Mouse (Mus musculus) embryonic facial prominence, embryonic 10.5 days (tissue): ENCODE measurements around the gene Nectin2. TPM values are rescaled to one million over a fixed set of nuclear protein-coding genes. Genes with fewer than 3 reads are reported as not detected.
A peak's percentile ranks its signal among the peaks of the same experiment; 100 is the strongest.

Experiments
- DNase-seq: peaks from one replicate; pipeline ENCODE4 v3.0.0-alpha.2; 2017; ENCODE audit warnings: low spot score
- H3K27ac ChIP-seq: fragments of 300-500 bp; sonication (generic); replicated peaks from 2 replicates; pipeline ENCODE4 v1.5.1; 2016; ENCODE audit warnings: mild to moderate bottlenecking
- H3K27me3 ChIP-seq: fragments of 300-500 bp; sonication (generic); replicated peaks from 2 replicates; pipeline ENCODE4 v1.6.1; 2016; ENCODE audit warnings: low read depth, mild to moderate bottlenecking; ENCODE audit not compliant: poor library complexity, severe bottlenecking
- H3K36me3 ChIP-seq: fragments of 300-500 bp; sonication (generic); replicated peaks from 2 replicates; pipeline ENCODE4 v1.6.1; 2016; ENCODE audit warnings: mild to moderate bottlenecking, moderate library complexity
- H3K4me1 ChIP-seq: fragments of 300-500 bp; sonication (generic); 2 replicates; pipeline ENCODE4 v1.6.1; 2016
- H3K4me3 ChIP-seq: fragments of 300-500 bp; sonication (generic); 2 replicates; pipeline ENCODE4 v1.5.1; 2016; ENCODE audit warnings: mild to moderate bottlenecking, moderate library complexity
- H3K9me3 ChIP-seq: fragments of 300-500 bp; sonication (generic); 2 replicates; pipeline ENCODE4 v1.6.1; 2016; ENCODE audit warnings: mild to moderate bottlenecking
- WGBS: fragments of 180-500 bp; shearing (Covaris S2); methylation state at CpG from one replicate; pipeline ENCODE4 v1.1.7; 2016; 5-methylcytosine and 5-hydroxymethylcytosine counted together
- polyA plus RNA-seq: library from polyadenylated mRNA; unstranded; fragments of >200 nt; fragmentation: Nextera tagmentation; extraction: Ambion mirVana; gene quantifications from 2 replicates; pipeline ENCODE4 v1.2.1, GENCODE M21; 2016

Gene Nectin2
- polyA plus RNA-seq, 1 experiment from 2014 or later = 110 TPM

DNA sequence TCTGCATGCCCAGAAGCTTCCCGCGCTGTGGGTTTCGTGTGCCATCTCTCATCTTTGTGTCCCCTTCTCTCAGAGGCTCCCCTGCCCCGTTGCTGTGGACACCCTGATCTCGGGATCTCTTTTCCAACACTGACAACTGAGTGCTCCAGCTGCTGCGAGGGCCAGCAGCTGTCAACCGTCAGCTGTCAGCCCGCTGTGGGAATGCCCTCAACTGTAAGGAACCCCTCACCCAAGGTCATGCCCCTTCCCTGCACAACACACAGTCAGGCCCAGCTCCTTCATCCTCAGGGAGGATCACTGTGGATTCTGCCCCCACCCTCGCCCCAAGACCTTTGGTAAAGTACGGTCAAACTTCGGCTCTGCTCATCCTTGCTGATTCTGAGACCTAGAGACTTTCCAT, 12.0 kb upstream of the Nectin2 start:
- Histone ChIP-seq H3K9me3 (no peaks in the 10 kb centered on the region), H3K27ac (no peak overlapping the region), H3K4me3 (no peak overlapping the region), H3K27me3 (no peaks in the 10 kb centered on the region), H3K36me3 (peaks cover 72% of the 10 kb centered on the region), H3K4me1 (no peaks in the 10 kb centered on the region)
- no peak for DNase-seq
- 87% methylated on average over 11 of the region's 11 CpGs for WGBS

DNA sequence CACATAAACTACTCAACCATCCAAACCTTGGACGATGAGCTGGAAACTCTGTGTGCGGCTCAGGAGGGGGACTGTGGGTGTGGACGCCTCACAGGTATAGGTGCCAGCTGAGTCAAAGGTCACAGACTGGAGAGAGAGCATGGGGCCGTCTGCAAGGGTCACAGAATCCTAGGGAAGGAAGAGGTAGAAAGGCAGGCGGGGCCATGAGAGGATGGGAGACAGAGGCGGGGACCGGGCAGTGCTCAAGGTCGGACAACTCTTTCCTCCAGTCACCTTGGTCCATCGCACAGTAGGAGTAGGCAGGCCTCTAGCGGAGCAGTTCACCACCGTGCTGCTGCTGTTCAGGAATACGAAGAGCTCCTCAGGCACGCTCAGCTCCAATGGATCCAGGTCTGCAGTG, 9.7 kb upstream of the Nectin2 start:
- Histone ChIP-seq H3K36me3 (peaks cover 63% of the 10 kb centered on the region), H3K4me3 (no peak overlapping the region), H3K4me1 (no peaks in the 10 kb centered on the region), H3K27ac (no peak overlapping the region), H3K9me3 (no peaks in the 10 kb centered on the region), H3K27me3 (no peaks in the 10 kb centered on the region)
- 89% methylated on average over 13 of the region's 13 CpGs for WGBS
- DNase-seq = no peak

GRCm38 (mm10) chr7:19758623-19759022, 8.3 kb upstream of the Nectin2 start:
- Histone ChIP-seq H3K4me3 (no peak overlapping the region), H3K9me3 (no peaks in the 10 kb centered on the region), H3K27ac (no peak overlapping the region), H3K4me1 (no peaks in the 10 kb centered on the region), H3K27me3 (no peaks in the 10 kb centered on the region), H3K36me3 (peaks cover 50% of the 10 kb centered on the region)
- DNase-seq = no peak
- WGBS = 89% methylated on average over 13 of the region's 13 CpGs

DNA sequence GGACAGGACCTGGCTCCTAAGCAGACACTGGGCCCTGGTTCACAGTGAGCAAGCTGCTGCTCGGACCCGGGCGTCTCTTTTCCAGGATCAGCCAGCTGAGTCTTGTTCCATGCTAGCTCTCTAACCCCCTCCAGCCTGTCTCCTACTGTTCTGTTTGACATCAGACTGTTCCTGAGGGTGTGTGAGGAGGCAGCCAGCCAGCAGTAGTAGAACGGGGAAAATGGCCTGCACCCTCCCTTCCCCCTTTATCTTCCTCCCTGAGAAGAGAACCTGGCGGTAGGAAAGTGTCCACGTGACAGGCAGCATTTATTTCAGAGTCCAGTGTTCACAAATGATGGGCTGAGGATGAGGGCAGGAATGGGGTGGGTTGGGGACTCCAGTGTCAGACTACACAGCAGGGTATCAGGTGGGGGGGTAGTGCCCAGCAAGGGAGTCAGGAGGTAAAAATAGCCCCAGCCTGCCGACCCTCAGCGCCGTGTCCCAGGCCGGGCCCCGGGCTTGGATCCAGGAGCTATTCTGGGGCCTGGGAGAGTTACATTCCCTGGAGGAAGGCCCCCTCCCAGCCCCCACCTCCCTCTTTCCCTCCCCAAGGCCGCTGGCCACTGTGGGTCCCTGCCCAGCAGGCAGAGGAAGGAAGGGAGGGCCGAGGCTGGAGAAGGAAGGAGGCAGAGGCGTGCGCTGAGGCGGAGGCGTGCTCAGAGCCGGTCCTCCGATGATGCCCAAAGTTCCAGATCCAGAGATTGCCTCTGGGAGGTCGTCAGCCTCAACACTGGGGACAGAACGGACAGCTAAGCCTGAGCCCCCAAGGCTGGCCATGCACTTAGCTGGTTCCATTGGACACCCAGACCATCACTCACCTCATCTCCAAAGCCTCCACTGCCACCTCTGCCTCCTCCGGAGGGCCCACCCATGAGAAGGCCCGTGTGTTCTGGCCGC, 5.8 kb upstream of the Nectin2 start:
- Histone ChIP-seq H3K36me3 (peaks cover 30% of the 10 kb centered on the region), H3K4me1 (no peaks in the 10 kb centered on the region), H3K27me3 (no peaks in the 10 kb centered on the region), H3K9me3 (no peaks in the 10 kb centered on the region), H3K4me3 (no peak overlapping the region), H3K27ac (0 out of 2 replicates have a peak overlapping the region, but pooled peaks have one; percentile 30)
- WGBS = 78% methylated on average over 24 of the region's 24 CpGs
- no peak for DNase-seq

DNA sequence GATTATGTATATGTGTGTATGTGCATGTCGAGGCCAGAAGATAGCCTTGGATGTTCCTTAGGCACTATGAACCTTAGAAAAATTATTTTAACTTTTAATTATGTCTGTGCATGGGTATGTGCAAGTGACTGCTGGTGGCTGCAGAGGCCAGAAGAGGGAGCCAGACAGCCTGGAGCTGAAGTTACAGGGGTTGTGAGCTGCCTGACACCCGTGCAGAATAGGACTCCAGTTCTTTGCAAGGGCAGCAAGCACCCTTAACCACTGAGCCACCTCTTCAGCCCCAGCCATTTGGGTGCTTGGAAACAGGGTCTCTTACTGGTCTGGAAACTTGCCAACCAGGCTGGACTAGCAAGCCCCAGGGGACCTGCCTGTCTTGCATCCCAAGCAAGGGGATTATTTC, 4.7 kb upstream of the Nectin2 start:
- 86% methylated on average over 2 of the region's 2 CpGs for WGBS
- no peak overlapping the region for H3K27ac ChIP-seq

DNA sequence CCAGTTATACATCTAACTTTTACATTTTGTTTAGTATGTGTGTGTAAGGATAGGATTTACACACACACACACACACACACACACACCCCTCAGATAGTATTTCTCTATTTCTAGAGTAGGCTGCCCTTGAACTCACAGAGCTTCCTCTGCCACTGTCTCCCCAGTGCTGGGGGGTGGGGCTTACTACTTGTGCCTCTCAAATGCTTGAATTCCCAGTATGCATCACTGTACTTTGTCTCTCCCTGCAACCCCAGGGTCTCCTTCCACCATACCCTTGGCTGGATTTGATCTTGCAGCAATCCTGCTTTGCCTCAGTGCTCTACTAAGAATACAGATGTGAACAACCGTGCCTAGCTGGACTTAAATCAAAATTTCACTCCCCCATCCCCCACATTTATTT, 3.8 kb upstream of the Nectin2 start:
- DNase-seq = no peak
- Histone ChIP-seq H3K27ac (no peak overlapping the region), H3K9me3 (no peaks in the 10 kb centered on the region), H3K27me3 (no peaks in the 10 kb centered on the region), H3K4me1 (peaks cover 14% of the 10 kb centered on the region), H3K4me3 (no peak overlapping the region), H3K36me3 (peaks cover 23% of the 10 kb centered on the region)
- 84% methylated on average over 1 of the region's 1 CpGs for whole genome bisulfite sequencing

More for the DNA sequence above, 4.7 kb upstream of the Nectin2 start:
- no peak for DNase-seq
- H3K4me3 ChIP-seq = no peak overlapping the region
- no peaks in the 10 kb centered on the region for H3K27me3 ChIP-seq
- H3K9me3 ChIP-seq = no peaks in the 10 kb centered on the region
- H3K36me3 ChIP-seq = peaks cover 26% of the 10 kb centered on the region
- H3K4me1 ChIP-seq = peaks cover 11% of the 10 kb centered on the region

GRCm38 (mm10) chr7:19753587-19753986, 3.3 kb upstream of the Nectin2 start:
- Histone ChIP-seq H3K4me3 (no peak overlapping the region), H3K27ac (no peak overlapping the region), H3K36me3 (peaks cover 18% of the 10 kb centered on the region), H3K9me3 (no peaks in the 10 kb centered on the region), H3K27me3 (no peaks in the 10 kb centered on the region), H3K4me1 (peaks cover 15% of the 10 kb centered on the region)
- no peak for DNase-seq
- WGBS = 84% methylated on average over 7 of the region's 7 CpGs

- no peak overlapping the region for H3K4me3 ChIP-seq
- 70% methylated on average over 8 of the region's 8 CpGs for WGBS
- DNase-seq = no peak
- H3K9me3 ChIP-seq = no peaks in the 10 kb centered on the region
- peaks cover 9% of the 10 kb centered on the region; the same call in 1 of the 2 replicates for H3K36me3 ChIP-seq
- no peak overlapping the region for H3K27ac ChIP-seq
- no peaks in the 10 kb centered on the region for H3K27me3 ChIP-seq
- H3K4me1 ChIP-seq = peaks cover 25% of the 10 kb centered on the region
Observed at GRCm38 (mm10) chr7:19752652-19753051, 2.4 kb upstream of the Nectin2 start.

DNA sequence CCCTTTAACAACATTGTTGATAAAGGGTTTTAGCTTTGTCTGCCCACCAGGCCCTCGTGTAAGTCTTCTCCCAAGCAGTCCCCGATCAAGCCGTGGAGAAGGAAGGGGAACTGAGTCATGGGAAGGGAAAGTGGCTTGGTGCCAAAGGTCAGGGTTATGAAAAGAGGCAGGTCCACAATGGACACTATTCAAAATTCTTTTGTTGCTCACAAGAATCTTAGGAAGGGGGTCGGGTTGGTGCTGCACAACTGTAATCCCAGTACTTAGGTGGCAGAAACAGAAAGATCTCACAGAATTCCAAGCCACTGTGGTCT, 744 bp upstream of the Nectin2 start:
- no peak overlapping the region; the same call in 1 of the 2 replicates for H3K27ac ChIP-seq
- DNase-seq = no peak
- peaks cover 41% of the 10 kb centered on the region for H3K4me1 ChIP-seq
- no peaks in the 10 kb centered on the region for H3K9me3 ChIP-seq
- peaks cover 2% of the 10 kb centered on the region; the same call in 1 of the 2 replicates for H3K36me3 ChIP-seq
- no peaks in the 10 kb centered on the region for H3K27me3 ChIP-seq
- 65% methylated on average over 4 of the region's 4 CpGs for WGBS
- H3K4me3 ChIP-seq = peak overlapping the region; percentile 79; the same call in 1 of the 2 replicates

DNA sequence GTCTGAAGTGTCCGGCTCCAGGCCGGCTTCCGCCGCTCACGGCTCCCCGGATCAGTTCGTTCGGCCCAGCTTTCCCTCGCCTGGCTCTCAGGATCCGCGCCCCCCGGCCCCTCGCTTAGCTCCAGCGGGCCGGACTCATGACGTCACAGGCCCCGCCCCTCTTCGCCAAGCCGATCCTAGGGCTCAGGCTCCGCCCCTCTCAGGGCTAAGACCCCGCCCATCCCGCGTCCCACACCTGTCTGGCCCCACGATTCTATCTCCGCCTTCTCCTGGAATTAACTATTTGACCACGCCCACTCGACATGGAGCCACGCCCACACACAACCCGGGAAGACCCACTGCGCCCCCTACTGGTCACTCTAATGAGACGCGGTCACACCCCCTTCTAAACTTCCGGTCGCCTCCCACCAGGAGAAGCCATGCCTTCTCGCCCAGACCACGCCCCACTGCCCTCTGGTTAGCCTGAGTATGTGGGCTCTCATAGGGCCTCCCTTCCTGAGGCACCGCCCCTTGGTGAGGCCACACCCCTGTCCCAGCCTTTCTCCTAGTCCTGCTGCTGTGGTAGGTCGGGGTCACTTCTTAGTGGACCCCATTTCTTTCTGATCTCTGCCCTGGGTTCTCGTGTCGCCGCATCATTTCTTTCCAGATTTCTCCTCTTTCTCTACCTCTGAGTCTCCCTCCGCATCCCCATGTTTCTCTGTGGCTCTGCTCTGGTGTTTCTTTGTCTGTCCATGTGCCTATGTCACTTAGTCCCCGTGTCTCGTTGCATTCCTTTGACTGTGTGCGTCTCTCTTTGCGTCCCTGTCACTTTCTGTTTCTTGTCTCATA, 680 bp downstream of the Nectin2 start:
- peaks cover 15% of the 10 kb centered on the region for H3K36me3 ChIP-seq
- WGBS = under 1% methylated on average over 46 of the region's 46 CpGs
- peak; percentile 99 for DNase-seq
- peaks cover 55% of the 10 kb centered on the region for H3K4me1 ChIP-seq
- no peaks in the 10 kb centered on the region for H3K27me3 ChIP-seq
- no peaks in the 10 kb centered on the region for H3K9me3 ChIP-seq
- H3K27ac ChIP-seq = peak overlapping the region; percentile 93
- H3K4me3 ChIP-seq = peak overlapping the region; percentile 79

DNA sequence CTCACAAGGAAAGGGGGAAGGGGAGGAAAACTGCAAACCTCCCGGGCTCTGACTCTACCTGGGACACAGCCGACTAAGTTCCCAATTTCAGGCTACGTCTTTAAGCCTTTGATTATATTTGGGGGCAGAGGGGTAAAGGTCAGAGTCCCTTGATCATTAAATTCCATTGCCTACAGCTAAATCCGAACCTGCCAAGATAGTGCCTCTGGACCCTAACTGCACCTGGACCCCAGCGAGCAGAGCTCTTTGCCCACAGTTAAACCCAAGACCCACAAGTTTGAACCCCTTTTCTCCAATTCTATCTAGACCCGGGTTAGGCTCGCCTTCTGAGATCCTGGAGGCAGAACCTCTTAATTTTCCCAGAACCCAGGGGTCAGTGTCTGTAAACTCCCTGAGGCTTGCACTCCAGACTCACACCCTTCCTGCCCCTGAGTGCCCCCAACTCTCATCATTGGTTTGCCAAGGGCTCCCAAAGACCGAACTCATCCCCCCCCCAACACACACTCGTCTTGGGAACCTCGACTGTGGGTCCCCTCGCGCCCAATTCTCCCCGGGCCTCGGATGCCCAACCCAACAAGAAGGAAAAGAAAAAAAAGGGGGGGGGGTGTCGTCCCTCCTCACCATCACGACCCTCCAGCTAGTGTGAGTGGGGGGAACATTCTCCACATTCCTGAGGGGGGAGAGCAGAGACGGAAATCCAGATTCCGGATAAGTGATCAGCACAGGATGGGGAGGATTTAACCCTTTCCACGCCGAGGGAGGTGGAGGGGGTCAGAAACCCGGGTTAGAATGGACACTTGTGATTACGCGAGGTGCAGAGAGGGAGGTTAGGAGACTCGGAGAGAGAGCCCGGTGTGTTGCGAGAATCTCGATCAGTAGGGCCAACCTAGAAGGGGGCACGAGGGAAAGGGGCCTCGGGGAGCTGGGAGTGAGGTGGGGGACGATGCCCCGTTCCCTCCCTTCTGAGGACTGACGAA, 1.8 kb downstream of the Nectin2 start:
- Histone ChIP-seq H3K4me1 (peaks cover 58% of the 10 kb centered on the region), H3K9me3 (no peaks in the 10 kb centered on the region), H3K27me3 (no peaks in the 10 kb centered on the region), H3K4me3 (peak overlapping the region; percentile 79), H3K27ac (peak overlapping the region; percentile 93), H3K36me3 (peaks cover 26% of the 10 kb centered on the region)
- WGBS = under 1% methylated on average over 32 of the region's 32 CpGs
- DNase-seq = peak; percentile 73
